Mouse (Mus musculus): Measurements from ENCODE around the gene Glipr2.
A peak's percentile ranks its signal among the peaks of the same experiment; 100 is the strongest.

Glipr2 gene

GRCm38 (mm10) chr4:43970393-43971330 is 13.5 kb downstream of the Glipr2 start:
- DNase-seq (ENCODE audit: low read depth, low spot score) = no peak

GRCm38 (mm10) chr4:43971541-43972136 is 14.4 kb downstream of the Glipr2 start:
- no peak for DNase-seq (ENCODE audit: low read depth, low spot score)

DNA sequence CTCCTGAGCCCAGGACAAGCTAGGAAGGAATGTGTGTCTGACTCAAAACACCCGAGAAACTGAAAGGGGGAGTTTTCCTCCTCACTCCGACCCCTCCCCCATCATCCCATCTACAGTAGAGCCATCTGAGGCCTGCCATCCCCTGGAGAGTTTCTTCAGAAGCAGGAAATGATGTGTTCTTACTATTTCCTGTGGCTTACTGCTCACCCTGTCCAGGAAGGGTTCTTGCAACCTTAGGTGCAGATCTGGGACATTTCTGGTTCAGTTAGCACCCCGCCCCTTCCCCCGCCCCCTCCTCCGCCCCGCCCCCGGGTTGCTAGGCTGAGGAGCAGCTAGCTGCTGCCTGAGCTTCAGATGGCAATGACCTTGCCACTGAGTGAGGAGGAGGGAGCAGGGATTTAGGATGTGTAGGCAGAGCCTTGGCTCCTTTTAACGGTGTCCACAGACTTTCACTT is 15.0 kb downstream of the Glipr2 start:
- no peak for DNase-seq (ENCODE audit: low read depth, low spot score)

- no peak for DNase-seq (ENCODE audit: low read depth, low spot score)
Measured at GRCm38 (mm10) chr4:43973526-43973981, 16.4 kb downstream of the Glipr2 start.

- no peak for DNase-seq (ENCODE audit: low read depth, low spot score)
Measured at GRCm38 (mm10) chr4:43974914-43975616, 17.9 kb downstream of the Glipr2 start.

DNA sequence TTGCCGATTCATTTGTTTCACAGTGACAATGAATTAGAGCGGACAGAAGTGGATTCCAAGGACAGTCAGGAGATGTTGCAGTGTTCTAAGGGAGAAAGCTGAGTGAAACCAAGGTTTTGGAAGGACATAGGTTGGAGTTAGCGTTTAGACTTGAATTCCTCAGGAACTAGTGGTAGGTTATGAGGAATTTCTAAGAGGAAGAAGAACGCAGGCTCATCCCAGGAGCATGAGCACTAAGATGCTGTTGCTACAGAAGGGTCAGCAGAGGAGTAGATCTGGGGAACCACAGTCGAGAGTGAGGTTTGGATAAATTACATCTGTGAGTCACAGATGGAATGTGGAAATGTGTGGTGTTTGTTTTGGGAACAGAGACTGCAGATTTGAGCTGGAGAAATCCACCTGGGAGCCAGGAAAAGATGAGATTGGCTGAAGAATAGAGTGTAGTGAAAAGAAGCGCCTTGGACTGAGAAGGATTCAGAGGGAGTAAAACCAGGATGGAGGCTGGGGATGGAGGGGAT is 19.1 kb downstream of the Glipr2 start:
- no peak for DNase-seq (ENCODE audit: low read depth, low spot score)

DNA sequence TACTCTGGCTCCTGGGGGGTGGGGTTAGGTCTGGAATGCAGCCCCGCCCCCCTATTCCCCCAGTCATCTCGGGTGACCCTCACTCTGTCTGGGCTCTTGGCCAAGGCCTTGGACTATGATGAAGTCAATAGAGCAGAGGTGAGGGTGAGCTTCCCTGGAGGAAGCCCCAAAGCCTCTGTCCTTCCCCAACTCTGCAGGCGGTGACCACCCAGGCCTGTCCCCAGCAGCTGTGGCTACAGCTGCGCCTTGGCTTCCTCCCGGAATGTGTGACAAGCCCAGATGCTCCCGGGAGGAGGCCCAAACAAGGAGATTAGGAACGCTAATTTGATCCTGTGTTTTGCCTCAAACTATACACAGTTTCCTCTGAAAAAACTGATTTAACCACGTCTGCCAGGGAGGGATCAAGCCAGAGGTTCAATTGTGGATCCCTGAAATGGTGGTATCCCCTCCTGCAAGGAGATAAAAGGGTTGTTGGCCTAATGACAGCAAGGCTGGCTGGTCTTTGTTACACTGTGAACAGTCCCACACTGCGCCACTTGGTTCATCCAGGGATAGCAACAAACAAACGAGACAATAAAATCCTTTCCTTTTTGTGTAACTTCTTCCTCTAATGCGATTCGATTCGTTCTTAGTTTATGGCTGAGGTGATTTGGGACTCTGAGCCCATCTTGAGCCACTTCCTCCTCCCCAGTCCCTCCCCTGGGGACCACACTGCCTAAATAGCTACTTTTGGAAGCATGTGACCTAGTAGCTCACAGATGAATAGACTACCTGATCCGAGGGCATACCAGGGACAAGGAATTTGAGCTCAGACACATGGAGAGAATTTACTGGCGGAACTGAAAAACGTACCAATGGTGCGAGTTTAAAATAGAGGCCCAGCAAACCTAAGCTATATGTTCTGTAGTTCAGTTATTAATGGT is 21.6 kb downstream of the Glipr2 start:
- no peak for DNase-seq (ENCODE audit: low read depth, low spot score)

DNA sequence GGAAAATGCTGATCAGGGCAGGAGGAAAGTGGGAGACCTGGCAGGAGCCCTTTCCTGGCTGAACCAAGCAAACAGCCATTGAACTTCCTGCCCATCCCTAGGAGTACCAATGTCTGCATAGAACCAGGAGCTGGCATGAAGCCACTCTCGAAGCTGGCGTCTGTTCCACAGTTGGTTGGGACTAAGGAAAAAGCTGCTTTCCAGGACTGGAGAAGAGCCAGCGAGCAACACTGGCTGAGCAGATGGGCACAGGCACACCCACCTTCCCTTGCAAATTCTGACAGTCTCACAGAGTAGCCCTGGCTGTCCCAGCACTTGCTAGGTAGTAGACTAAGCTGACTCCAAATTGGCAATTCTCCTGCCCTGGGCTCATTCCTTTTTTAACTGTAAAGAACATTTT is 22.5 kb downstream of the Glipr2 start:
- no peak for DNase-seq (ENCODE audit: low read depth, low spot score)

DNA sequence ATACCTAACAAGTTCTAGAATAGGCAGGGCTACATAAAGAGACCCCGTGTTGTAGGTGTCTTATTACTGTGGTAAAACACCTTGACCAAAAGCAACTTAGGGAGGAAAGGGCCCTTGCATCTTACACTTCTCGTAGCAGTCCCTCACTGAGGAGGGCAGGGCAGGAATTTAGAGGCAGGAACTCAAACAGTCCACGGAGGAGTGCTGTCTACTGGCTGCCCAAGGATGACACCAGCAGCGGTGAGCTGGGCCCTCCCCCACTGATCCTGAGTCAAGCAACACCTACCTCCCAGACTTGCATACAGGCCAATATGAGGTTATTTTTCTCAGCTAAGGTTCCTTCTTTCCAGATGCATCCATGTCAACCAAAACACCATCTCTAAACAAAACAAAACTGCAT is 23.0 kb downstream of the Glipr2 start:
- no peak for DNase-seq (ENCODE audit: low read depth, low spot score)

DNA sequence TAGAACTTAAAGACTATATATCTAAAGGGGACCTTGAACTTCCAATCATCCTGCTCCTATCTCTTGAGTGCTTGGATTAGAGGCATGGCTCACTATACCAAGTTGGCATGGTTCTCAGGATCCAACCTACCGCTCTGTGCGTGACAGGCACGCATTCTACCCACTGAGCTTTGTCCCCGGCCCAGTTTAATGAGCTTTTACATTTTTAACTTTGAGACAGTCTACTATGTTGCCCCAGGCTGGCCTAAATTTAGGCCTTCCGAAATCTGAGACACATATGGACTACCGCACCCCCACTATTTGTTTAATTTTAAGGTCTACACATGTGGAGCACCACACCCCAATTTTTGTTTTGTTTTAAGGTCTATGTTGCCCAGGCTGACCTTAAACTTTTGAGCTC is 23.6 kb downstream of the Glipr2 start:
- no peak for DNase-seq (ENCODE audit: low read depth, low spot score)

DNA sequence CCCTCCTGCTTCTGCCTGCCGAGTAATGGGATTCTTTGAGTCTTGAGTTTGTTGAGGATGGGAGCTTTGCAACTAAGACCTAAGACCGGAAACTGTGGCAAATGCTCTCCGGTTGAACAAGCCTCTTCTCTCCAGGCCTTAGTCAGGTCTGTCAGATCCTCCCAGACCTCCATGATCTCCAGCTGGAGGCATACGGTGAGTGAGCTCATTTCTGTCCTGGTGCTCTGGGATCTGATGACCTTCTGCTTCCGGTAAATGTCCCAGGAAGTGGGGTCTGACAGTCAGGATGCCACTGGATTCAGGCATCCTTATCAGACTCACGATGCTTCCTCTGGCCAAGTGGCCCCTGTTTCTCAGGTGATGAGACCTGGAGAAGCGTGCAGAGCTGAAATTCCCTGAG is 24.1 kb downstream of the Glipr2 start:
- no peak for DNase-seq (ENCODE audit: low read depth, low spot score)

GRCm38 (mm10) chr4:43982053-43982732 is 25.0 kb downstream of the Glipr2 start:
- peak; percentile 78 for DNase-seq (ENCODE audit: low read depth, low spot score)

DNA sequence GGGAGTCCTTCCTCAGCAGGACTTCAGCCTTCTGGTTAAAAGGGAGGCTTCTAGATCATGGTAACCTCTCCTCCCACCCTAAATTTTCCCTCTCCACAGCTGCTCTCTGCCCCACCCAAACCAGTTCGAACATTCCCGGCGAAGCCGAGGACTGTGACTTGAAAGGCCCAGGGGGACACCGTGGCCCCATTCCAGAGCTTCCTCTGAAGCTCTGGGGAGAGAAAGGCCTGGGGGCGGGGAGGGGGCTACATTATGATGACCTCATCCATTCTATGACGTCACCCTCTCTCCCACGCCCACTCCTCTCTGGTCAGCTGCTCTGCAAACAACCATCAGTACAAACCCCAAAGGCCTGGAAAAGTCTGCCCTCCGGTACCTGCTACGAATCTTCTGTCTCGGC is 26.0 kb downstream of the Glipr2 start, which contains the start of gene Ccin:
Ccin (plus strand) TSS at position 303 of the 400 bp plus-strand sequence.
- DNase-seq (ENCODE audit: low read depth, low spot score) = no peak

DNA sequence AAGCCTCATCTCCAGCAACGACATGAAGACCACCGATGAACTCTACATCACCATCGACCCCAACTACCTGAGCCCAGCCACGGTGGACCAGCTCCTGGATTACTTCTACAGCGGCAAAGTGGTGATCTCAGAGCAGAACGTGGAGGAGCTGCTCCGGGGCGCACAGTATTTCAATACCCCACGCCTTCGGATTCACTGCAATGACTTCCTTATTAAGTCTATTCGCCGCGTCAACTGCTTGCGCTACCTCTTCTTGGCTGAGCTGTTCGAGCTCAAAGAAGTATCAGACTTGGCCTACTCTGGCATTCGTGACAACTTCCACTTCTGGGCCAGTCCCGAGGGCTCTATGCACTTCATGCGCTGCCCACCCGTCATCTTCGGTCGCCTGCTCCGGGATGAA is 26.6 kb downstream of the Glipr2 start:
- DNase-seq (ENCODE audit: low read depth, low spot score) = no peak

DNA sequence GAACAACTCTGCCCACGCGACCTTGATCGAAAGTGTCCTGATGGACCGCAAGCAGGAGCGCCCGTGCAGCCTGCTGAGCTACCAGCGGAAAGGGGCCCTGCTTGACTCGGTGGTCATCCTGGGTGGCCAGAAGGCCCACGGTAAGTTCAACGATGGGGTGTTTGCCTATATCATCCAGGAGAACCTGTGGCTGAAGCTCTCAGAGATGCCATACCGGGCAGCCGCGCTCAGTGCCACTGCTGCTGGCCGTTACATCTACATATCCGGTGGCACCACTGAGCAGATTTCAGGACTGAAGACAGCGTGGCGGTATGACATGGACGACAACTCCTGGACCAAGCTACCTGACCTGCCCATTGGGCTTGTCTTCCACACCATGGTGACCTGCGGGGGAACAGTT is 27.1 kb downstream of the Glipr2 start:
- no peak for DNase-seq (ENCODE audit: low read depth, low spot score)

- no peak for DNase-seq (ENCODE audit: low read depth, low spot score)
Measured at GRCm38 (mm10) chr4:43988976-43989375, 31.8 kb downstream of the Glipr2 start.

GRCm38 (mm10) chr4:43993072-43993471 is 35.9 kb downstream of the Glipr2 start:
- peak; percentile 58 for DNase-seq (ENCODE audit: low read depth, low spot score)

DNA sequence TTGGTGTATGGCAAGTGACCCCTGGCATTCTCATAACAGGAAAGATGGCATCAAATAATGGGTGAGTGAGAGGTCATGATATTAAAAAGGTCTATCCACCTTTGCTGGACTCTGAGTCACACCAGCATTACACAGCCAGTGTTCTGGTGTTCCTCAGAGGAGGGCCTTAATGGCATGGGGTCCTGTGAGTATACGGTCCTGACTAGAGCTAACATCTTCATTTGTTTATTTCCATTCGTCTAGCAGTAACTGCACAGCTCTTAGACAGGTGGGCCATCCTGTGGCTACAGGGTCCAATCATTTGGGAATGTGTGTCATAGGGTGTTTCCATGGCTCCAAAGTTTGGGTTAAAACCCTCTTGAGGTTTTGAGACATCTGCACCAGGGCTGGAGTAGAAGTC is 37.1 kb downstream of the Glipr2 start:
- DNase-seq (ENCODE audit: low read depth, low spot score) = no peak

DNA sequence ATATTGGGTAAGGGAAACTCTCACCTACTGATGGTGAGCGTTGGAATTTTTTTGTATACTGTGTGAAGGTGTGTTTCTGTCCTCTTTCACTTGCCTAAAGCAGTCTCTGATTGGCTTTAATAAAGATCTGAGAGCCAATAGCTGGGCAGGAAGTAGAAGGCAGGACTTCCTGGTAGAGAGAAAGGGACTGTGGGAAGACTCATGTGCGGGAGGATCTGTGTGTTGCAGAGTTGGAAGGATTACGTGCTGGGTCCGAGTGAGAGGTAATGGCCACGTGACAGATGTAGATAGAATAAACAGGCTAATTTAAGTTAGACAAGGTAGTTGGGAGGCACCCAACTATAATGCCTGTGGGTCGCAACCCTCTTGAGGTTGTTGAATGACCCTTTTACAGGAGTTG is 46.4 kb downstream of the Glipr2 start:
- no peak for DNase-seq (ENCODE audit: low read depth, low spot score)

GRCm38 (mm10) chr4:44004126-44004525 is 46.9 kb downstream of the Glipr2 start, which contains the start of gene Clta:
TSS of gene Clta (plus strand) at chr4:44004452.
- DNase-seq (ENCODE audit: low read depth, low spot score) = no peak

All from WW6 (cell line).